Mouse (Mus musculus) left cerebral cortex, adult 9 months (tissue): ENCODE measurements at regions not wholly inside any gene's neighbourhood (a gene's known extent, or its start where the extent isn't known, plus 50 kb on each side); places are given as distances from the start of the nearest gene placed in this dataset.

Source experiments
- DNase-seq, 2 experiments: peaks; one replicate each; pipeline ENCODE4 v3.0.0; 2022; ENCODE audit warnings: low spot score in 2 of 2

DNA sequence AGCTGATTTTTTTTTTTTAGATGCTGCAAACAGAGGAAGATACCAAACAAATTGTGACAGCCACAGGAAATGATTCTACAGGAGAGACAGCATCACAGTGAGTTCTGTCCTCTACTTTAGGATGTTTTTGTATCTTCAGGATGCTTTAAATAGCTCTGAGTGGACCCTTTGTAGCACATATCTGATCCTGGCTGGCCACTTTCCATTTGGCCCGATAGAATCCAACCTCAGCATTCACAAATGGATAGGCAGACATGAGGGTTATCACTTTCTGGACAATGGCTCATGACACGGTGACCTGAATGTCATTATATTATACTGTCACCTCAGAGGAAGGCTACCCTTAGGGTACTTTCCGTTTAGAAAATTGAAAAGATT is 379.3 kb downstream of the Gm10295 start:
- DNase-seq, result no peak

DNA sequence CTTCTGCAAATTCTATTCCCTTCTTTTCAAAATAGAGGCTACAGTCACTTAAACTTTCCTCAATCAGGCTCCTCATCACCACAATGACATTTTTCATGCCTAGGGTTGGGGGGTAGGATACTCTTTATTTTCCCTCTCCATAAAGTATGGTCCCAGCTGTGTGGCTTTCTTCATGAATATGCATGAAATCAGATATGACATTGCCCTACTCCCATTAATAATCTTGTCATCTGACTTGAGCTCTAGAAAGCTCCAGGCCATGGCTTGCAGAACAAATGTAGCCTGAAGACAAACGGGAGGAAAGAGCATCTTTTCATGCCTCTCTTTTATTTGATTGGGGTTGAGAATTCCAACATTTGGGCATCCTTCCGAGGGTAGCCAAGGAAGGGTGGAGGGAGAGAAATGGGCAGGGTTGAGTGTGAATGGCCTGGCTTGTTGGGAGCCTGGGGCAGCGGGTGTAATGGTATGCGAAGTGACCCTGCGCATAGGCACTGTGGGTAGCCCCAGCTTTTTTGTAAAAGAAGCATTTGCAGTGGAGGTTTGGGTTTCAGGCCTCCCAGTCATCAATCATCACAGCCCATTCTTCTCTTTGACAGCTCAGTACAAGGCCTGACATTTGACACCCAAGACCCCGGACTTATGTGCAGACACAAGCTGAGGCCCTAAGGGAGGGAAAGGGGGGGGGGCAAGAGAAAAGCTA is 379.8 kb downstream of the Gm10295 start:
- DNase-seq, result no peak

DNA sequence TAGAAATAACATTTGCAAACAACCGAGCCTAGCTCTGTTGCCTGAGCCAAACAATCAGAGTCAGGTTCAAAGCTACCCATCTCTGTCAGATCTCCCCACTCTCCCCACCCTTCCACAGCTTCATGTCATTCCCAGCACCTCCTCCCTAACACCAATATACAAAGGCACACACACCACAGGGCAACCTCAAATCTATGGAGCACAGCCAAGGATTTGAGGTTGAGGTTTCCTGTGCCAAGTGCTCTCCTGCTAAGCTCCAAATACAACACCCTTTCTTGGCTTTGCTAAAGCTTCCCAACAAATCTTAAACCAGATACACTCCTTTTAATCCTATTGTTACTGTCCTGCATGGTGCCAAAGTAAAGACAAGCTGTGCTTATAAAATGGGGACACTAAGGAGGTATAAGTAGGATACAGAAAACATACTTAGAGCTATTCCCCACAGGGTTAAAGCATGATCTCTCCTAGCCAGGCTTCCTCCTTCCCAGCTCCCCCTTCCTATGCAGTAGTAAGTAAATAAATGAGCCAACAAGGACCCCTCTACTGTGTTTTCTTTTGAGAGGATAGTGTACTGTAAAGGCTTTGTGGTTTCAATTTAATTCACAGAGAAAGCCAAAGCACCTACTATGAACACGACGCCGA is 398.8 kb downstream of the Gm10295 start:
- no peak for DNase-seq

DNA sequence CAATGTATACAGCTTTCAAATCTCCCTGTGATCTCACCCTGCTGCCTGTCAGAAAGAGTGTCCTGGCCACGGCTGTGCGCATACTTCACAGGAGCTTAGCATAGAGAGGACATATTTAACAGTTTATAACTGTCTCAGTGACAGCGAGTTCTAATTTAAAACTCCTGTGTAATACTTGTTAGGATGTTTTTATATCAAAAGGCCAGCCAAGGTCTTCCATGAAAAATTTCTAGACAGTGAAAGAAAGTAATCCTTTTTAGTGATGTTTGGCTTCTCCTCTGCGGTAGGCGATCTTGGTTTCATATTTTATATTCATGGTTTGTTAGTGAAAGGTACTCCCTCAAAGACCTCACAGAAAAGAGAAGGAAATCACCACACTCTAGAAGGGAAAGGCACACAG is 403.0 kb downstream of the Gm10295 start:
- no peak for DNase-seq

DNA sequence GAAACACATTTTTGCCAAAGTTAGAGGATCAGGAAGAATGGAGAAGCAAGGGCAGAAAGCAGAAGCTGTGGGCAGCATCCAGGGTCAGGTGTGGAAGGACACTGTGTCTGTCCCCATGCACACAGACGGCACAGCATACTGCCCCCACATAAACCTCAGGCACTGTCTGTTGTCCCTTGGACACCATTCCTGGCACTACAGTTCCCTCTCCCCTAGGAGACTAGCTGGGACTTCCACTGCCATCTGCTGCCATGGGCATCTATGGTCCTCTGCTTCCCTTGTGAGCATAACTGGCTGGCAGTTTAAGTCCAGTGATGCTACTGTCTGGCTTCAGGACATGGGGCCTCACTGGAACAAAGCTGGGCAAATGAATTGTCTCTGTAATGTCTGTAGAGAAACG is 405.0 kb downstream of the Gm10295 start:
- no peak for DNase-seq

DNA sequence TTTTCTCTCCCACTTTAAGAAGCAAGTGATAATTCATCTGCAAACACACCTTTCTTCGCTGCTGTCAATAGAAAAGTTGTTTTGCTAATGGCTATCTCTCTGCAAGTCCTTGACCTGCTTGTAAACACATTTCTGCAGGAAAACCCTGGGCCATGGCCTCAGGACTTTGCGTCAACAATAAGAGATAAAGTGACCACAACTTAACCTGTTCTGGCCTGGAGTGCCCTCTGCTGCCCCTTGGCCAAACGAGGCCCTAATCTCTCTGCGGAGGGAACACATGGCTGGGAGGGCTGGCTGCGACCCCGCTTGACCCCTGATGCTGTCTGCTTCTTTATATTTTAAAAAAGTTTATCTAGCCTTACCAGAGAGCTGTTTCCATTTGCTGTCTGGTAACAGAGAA is 420.4 kb downstream of the Gm10295 start:
- no peak for DNase-seq

DNA sequence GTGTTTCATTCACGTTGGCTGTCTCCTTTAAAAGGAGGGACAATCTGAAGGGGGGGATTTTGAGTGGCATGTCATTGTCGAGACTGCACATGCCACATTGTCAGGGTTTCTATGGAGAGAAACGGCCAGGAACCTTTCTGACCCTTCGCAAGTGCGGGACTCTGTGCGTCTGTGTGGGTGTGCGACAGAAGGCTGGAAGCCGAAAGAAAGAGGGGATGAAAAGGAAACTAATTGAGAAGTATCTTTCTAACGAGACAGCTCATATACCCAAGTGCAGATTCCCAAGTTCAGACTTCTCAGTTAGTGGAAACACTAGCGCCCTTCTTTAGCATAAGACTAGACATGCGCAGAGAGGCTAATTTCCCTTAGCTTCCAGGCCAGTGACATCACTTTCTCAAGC is 421.4 kb downstream of the Gm10295 start:
- DNase-seq, result no peak

DNA sequence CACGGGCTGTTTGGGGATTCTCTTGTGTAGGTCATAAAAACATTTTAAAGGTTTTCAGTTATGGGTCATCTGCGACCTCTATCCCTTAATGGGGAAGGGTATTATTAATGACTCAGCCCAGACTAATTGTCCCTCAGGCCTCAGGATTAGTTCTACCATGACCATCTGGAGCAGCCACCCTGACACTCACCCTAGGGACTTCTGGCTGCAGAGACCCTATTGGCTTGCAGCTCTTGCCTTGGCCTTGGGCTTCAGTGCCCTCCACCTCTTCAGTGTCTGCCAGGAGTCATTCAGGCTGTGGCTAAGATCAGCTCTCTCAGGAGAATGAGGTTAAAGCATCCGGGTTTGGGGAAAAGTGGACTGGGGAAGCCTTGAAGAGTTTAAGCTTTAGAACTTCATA is 423.3 kb downstream of the Gm10295 start:
- no peak for DNase-seq

DNA sequence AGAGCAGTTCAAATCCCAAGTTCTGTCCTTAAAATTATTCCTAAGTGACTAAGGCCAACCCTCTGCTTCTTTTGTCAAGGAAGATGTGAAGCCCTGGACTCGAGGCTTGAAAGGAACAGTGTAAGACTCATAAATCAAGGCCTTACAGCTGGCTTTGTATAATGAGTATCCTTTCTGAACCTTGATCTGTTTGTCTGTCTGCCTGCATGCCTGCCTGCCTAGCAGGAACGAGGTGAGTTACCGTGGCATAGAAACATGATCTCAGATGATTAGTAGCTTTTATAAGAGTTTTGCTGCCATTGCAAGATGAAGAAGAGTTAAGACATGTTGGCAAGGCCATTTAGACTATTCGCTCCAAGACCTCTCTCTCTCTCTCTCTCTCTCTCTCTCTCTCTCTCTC is 434.3 kb downstream of the Gm10295 start:
- no peak for DNase-seq

DNA sequence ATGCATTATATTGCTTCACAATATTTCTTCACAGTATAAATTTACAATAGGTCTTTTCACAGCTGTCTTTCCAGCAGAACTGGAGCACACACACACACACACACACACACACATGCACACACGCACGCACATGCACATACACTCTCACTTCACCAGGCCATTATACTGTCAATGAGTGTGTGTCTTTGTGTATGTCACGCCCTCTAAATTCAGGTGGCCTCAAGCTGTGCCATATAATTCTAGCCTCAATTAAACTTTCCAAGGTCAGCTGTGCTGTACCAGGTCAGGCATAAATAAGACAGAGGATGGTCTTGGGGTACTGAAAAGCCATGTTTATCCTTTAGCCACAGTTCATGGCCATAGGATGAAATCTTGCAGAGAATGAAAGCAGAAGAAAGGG is 442.4 kb downstream of the Gm10295 start:
- DNase-seq, result no peak

DNA sequence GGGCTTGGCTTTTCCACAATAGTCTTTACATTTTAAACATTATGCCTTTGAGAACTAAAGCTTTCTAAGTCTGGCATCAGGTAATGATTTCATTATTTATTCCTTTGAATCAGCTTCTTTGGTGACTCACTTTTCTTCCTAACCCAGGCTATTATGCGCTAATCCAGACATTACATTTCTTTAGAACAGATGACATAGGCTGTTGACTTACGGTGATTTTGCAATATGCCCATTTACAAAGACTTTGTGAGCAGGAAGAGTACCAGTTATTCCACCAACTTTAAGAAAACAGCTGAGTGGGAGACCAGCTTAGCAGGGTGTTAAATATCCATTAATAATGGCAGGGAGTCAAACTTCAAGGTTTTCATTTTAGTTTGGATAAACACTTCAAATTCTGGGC is 459.6 kb downstream of the Gm10295 start:
- no peak for DNase-seq

DNA sequence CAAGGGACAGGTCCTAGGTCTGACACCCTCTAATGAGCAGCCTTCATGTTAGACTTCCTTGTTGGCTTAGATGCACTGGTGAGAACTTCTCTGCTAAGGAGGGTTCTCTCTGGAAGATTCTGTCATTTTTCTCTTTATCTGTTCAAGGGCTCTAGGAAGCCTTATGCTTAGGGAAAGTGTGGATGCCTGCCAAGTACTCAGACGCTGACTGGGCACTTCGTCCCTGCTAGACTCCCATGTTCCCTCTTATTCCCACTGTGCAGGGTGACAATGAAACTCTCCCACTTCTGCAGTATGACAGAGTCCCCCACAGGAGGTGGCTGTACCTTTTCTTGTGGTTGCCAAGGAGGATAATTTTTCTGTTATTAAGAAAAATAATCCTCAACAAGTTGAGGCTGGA is 470.8 kb downstream of the Gm10295 start:
- DNase-seq, result no peak

DNA sequence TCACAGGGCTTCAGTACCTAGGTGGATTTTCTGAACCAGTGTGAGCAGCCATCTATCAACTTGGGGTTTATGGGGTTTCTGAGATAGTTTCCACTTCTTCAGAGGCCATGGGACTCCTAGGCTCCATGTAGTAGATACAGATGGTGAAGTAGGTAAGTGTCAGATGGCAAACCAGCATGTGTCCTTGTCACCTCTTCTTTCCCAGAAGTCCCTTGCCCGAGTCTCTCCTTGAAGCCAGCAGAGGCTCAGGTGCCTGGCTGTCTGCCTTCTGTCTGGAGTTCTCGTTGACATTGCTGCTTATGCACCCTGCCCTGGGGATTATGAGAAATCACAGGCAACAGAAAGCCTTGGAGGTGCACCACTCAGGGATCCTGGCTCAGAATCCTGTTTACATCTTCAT is 476.9 kb downstream of the Gm10295 start:
- DNase-seq, result no peak

DNA sequence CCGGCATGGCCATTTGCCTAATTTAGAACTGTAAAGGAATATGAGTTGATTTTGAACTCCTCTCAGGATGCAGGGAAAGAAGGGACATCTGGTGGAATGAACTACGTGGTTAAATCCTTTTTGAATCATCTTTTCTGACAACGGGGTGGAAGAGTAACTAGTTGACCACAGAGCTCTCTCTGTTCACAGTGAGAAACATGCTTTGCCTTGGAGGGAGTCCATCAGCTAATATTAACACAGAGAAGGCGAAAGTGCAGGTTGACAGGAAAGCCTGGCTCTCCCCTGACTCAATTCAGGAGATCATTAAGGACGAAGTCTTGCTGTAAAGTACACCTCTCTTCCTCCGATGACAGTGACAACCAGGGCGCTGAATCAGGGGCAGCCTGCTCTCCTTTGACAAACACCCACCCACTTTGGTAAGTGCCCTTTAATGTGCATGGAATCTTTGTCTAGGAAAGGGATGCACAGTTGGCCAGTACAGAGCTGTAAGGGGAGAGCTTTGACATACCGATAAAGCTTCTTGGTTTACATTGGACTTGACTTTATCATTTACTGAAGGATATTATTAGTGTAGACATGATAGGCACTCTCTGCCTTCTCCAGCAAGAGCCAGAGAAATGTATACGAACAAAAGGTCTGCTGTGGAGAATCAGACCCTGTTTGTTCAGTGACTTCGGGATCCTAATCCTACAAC is 480.3 kb downstream of the Gm10295 start:
- DNase-seq, result no peak

DNA sequence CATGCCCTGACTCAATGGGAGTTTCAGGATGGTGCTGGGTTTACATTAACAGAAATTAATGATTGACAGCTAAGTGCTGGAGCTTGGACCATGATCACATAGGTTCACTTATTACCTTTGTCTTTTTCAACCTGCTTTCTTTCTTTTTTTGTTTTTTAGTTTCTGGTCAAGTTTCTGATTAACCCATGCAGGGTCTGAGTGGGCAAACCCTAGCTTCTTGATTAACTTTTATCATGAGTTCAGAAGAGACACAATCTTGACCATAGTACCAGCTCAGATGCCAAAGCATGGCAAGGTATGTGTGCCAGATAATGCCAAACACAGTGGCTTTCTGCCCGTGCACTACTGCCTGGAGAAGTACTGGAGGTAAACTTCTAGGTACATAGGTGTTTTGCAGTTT is 482.2 kb downstream of the Gm10295 start:
- DNase-seq, result no peak

DNA sequence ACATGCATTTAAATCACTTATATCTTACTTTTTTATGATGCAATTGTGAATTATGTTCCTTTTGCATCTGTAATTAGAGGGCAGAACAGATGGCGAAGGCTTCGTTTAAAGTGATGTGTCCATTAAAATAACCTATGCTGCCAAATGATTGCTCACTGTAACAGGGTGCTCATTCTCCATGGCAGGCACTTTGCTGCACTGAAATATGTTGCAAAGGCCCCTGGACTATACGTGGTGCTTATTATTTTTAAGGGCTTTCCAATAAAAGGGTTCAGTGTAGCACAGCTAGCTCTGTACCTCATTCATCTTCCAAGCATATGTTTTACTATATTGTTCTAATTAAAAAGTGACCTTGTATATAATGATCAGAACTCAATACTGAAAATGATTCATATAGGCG is 491.3 kb downstream of the Gm10295 start:
- DNase-seq, result no peak

DNA sequence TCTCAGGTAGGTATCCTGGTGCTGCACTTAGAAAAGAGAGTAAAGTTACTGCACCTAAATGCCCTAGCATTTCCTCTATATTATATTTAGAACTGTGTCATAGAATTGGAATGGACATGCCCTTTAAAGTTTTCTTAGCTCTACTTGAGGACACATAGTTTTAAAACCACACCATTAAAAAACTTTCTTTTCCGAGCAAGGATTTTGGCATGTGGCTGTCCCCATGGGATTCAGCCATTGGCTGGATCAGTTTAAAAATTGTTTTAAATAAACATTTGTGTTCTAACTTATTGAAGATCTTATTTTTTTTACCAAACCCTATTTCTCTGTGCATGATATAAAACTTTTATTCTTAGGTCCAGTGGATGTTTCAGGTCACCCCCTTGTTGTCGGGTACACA is 484.2 kb upstream of the Nr2f2 start:
- no peak for DNase-seq

DNA sequence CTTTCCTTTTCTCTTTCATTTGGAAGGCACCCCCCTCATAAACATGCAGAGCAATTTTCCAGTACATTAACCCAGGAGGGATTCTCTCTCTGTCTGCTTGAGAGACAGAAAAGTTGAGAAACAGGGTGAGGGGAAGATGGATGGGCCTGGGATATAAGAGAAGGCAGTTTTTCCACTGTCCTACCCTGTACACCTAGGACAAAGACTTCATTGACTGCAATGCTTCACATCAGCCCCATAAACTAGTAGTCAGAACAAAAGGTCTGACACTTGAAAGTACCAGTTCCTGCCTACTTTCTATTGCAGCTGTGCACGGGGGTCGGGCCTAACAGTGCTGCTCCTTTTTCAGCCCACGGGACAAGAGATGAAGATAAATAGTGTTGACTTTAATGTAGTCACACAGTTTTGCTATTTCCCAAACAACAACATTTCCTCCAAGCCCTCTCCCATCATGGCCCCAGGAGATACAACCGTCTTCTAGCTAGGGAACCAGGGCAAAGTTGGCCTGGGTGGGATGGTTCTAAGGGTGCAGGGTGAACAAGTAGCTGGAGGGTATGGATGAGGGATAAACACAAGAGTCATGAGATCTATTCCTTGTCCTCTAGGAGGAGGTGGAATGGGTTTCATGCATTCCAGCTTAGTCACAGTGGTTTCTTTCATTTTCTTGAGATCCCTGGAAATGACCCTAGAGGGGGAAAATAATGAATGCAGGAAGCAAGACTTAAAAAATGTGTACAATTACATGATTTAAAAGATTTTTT is 481.7 kb upstream of the Nr2f2 start:
- no peak for DNase-seq

DNA sequence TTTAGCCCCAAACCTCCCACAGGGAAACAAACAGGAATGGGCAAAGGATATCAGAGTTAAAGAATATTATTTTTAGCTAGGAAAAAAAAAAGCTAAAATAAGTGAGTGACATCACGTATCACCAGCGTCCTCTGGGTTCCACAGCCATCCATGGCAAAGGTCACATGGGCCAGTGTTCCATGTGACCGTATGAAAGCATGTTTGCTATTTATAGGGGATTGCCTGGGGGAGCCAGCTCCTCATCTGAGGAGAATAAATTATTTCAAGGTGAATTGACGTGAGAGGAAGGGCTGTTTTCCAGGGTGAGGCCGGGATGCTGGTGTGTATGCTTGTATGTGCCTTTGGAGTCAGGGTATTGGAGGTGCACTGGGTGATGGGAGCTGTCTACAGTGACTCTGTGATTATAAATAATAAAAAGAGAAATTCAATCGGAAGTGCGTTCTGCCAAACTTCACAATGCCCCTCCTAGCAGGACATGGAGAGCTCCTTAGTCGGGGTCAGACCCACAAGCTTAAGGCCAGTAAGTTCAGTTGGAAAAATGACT is 481.0 kb upstream of the Nr2f2 start:
- no peak for DNase-seq

DNA sequence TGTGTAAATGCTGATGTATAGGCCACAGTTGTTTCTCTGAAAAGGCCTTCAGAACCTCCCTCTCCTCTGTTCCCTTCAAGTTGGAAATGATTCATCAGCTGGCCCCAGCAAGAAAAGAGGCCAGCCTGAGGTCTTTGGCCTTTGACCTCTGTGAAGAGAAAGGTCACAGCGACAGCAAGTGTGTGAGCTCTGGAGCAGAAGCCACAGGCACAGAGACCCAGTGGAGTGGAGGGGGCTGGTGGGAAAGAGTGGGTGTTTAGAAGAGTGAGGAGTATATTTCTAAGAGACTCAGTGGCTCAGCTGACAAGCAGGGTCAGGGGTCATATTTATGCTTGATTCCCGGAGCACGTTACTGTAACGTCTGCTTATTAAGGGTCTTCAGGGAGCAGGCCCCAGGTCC is 479.5 kb upstream of the Nr2f2 start:
- DNase-seq, result no peak

DNA sequence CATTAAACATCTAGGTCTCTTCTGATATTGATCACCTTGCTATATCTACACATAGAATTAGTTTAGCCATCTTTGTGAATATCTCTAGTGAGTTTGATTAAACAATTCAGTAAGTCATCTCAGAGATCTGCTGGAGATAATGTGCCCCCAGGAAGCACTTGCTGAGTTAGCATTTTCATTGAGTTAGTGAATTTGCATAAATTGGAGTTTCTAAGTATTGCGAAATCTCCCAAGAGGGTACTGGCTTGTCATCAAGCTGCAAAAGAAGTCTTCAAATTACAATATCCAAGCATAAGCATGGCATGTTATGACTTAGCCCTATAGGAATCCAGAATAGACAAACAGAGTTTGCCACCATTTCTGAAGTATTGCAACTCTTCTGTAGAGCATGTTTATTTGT is 473.6 kb upstream of the Nr2f2 start:
- no peak for DNase-seq

DNA sequence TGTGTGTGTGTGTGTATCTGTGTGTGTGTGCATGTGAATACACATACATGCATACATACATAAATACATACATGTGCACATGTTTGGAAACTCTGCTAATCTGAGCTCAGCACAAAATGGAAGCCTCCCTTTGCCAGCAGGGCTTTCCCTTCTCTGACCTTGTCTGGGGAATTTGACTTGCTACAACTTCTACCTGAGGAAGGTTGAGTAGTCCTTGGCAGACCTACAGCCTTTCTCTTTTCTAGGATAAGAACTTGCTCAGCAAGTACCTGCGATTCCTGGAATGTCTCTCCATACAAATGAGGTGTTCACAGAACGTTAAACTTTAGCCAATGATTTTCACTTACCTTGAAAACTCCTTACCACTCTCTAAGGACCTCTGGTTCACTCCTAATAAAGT is 472.7 kb upstream of the Nr2f2 start:
- DNase-seq, result no peak
